Mouse (Mus musculus): ENCODE data around the gene Irgm2. TPM values are rescaled to one million over a fixed set of nuclear protein-coding genes. Genes with fewer than 3 reads are reported as not detected.
A peak's percentile ranks its signal among the peaks of the same experiment; 100 is the strongest.

Irgm2 gene
- polyA plus RNA-seq, 1 experiment from 2014 or later, result 1.5 TPM

- Histone ChIP-seq H3K36me3 (peaks cover 10% of the 10 kb centered on the region), H3K27ac (no peak overlapping the region), H3K9me3 (no peaks in the 10 kb centered on the region), H3K9ac (no peak overlapping the region), H3K4me2 (no peak overlapping the region), H3K4me3 (no peak overlapping the region), H3K27me3 (no peaks in the 10 kb centered on the region), H3K4me1 (no peaks in the 10 kb centered on the region)
- no peak for ATAC-seq (ENCODE audit: insufficient number of reproducible peaks, insufficient read depth, low FRiP score, low TSS enrichment, low read depth)
- WGBS, result 91% methylated on average over 3 of the region's 3 CpGs
These were observed 15.8 kb upstream of the Irgm2 start for GRCm38 (mm10) chr11:58183579-58183978.

- Histone ChIP-seq H3K36me3 (no peaks in the 10 kb centered on the region), H3K4me3 (no peak overlapping the region), H3K9me3 (no peaks in the 10 kb centered on the region), H3K27me3 (no peaks in the 10 kb centered on the region), H3K27ac (no peak overlapping the region), H3K4me1 (no peaks in the 10 kb centered on the region), H3K4me2 (no peak overlapping the region), H3K9ac (no peak overlapping the region)
- WGBS, result 92% methylated on average over 6 of the region's 6 CpGs
- ATAC-seq (ENCODE audit: insufficient number of reproducible peaks, insufficient read depth, low FRiP score, low TSS enrichment, low read depth), result no peak
These were observed 9.7 kb upstream of the Irgm2 start for GRCm38 (mm10) chr11:58189675-58190074.

- Histone ChIP-seq H3K4me3 (no peak overlapping the region), H3K4me1 (no peaks in the 10 kb centered on the region), H3K9ac (no peak overlapping the region), H3K9me3 (no peaks in the 10 kb centered on the region), H3K27me3 (no peaks in the 10 kb centered on the region), H3K36me3 (no peaks in the 10 kb centered on the region), H3K4me2 (no peak overlapping the region), H3K27ac (no peak overlapping the region)
- 76% methylated on average over 3 of the region's 3 CpGs for WGBS
- ATAC-seq (ENCODE audit: insufficient number of reproducible peaks, insufficient read depth, low FRiP score, low TSS enrichment, low read depth), result no peak
These were observed 6.1 kb upstream of the Irgm2 start for GRCm38 (mm10) chr11:58193326-58193725.

- Histone ChIP-seq H3K27ac (no peak overlapping the region), H3K36me3 (no peaks in the 10 kb centered on the region), H3K4me2 (no peak overlapping the region), H3K4me3 (no peak overlapping the region), H3K4me1 (no peaks in the 10 kb centered on the region), H3K9me3 (no peaks in the 10 kb centered on the region), H3K9ac (no peak overlapping the region), H3K27me3 (no peaks in the 10 kb centered on the region)
- ATAC-seq (ENCODE audit: insufficient number of reproducible peaks, insufficient read depth, low FRiP score, low TSS enrichment, low read depth), result no peak
- 48% methylated on average over 4 of the region's 4 CpGs for WGBS
These were observed 5.4 kb upstream of the Irgm2 start for GRCm38 (mm10) chr11:58193860-58194520.

GRCm38 (mm10) chr11:58198663-58199062 is 755 bp upstream of the Irgm2 start:
- no peaks in the 10 kb centered on the region for H3K27me3 ChIP-seq
- peak overlapping the region; percentile 58 for H3K4me3 ChIP-seq
- no peaks in the 10 kb centered on the region for H3K36me3 ChIP-seq
- WGBS, result 88% methylated on average over 4 of the region's 4 CpGs
- H3K27ac ChIP-seq, result no peak overlapping the region
- ATAC-seq (ENCODE audit: insufficient number of reproducible peaks, insufficient read depth, low FRiP score, low TSS enrichment, low read depth), result no peak
- peak overlapping the region; percentile 72 for H3K4me2 ChIP-seq
- H3K4me1 ChIP-seq, result no peaks in the 10 kb centered on the region
- H3K9ac ChIP-seq, result peak overlapping the region; percentile 75; the same call in 1 of the 2 replicates
- H3K9me3 ChIP-seq, result no peaks in the 10 kb centered on the region

- Histone ChIP-seq H3K36me3 (no peaks in the 10 kb centered on the region), H3K9ac (no peak overlapping the region), H3K4me1 (no peaks in the 10 kb centered on the region), H3K4me2 (no peak overlapping the region), H3K27ac (no peak overlapping the region), H3K27me3 (no peaks in the 10 kb centered on the region), H3K4me3 (no peak overlapping the region), H3K9me3 (no peaks in the 10 kb centered on the region)
- no peak for ATAC-seq (ENCODE audit: insufficient number of reproducible peaks, insufficient read depth, low FRiP score, low TSS enrichment, low read depth)
- WGBS, result 77% methylated on average over 4 of the region's 4 CpGs
These were observed 808 bp downstream of the Irgm2 start for GRCm38 (mm10) chr11:58200226-58200625.

- Histone ChIP-seq H3K4me3 (no peak overlapping the region), H3K27ac (no peak overlapping the region), H3K9me3 (no peaks in the 10 kb centered on the region), H3K27me3 (no peaks in the 10 kb centered on the region), H3K9ac (no peak overlapping the region), H3K4me1 (no peaks in the 10 kb centered on the region), H3K36me3 (no peaks in the 10 kb centered on the region), H3K4me2 (no peak overlapping the region)
- WGBS, result 77% methylated on average over 12 of the region's 12 CpGs
- ATAC-seq (ENCODE audit: insufficient number of reproducible peaks, insufficient read depth, low FRiP score, low TSS enrichment, low read depth), result no peak
These were observed 1.6 kb downstream of the Irgm2 start for GRCm38 (mm10) chr11:58201052-58201451.

GRCm38 (mm10) chr11:58210321-58210886 is 11.0 kb downstream of the Irgm2 start:
- no peak overlapping the region for H3K4me3 ChIP-seq

GRCm38 (mm10) chr11:58211062-58211681 is 11.8 kb downstream of the Irgm2 start:
- Histone ChIP-seq H3K4me3 (no peak overlapping the region), H3K27ac (no peak overlapping the region), H3K4me1 (peaks cover 10% of the 10 kb centered on the region), H3K27me3 (no peaks in the 10 kb centered on the region), H3K4me2 (no peak overlapping the region), H3K9me3 (no peaks in the 10 kb centered on the region), H3K36me3 (no peaks in the 10 kb centered on the region), H3K9ac (peak overlapping the region; percentile 44; the same call in 1 of the 2 replicates)
- 28% methylated on average over 9 of the region's 9 CpGs for WGBS
- ATAC-seq (ENCODE audit: insufficient number of reproducible peaks, insufficient read depth, low FRiP score, low TSS enrichment, low read depth), result no peak

More at GRCm38 (mm10) chr11:58210321-58210886, 11.0 kb downstream of the Irgm2 start:
- no peak for ATAC-seq (ENCODE audit: insufficient number of reproducible peaks, insufficient read depth, low FRiP score, low TSS enrichment, low read depth)
- Histone ChIP-seq H3K4me1 (peaks cover 10% of the 10 kb centered on the region), H3K36me3 (no peaks in the 10 kb centered on the region), H3K9ac (no peak overlapping the region), H3K9me3 (no peaks in the 10 kb centered on the region), H3K27me3 (no peaks in the 10 kb centered on the region), H3K27ac (no peak overlapping the region), H3K4me2 (no peak overlapping the region)
- 95% methylated on average over 1 of the region's 1 CpGs for WGBS

- 11% methylated on average over 2 of the region's 2 CpGs for WGBS
- Histone ChIP-seq H3K4me2 (no peak overlapping the region), H3K36me3 (no peaks in the 10 kb centered on the region), H3K9me3 (no peaks in the 10 kb centered on the region), H3K27me3 (no peaks in the 10 kb centered on the region), H3K27ac (no peak overlapping the region), H3K9ac (peak overlapping the region; percentile 44; the same call in 1 of the 2 replicates), H3K4me3 (no peak overlapping the region), H3K4me1 (peaks cover 10% of the 10 kb centered on the region)
- no peak for ATAC-seq (ENCODE audit: insufficient number of reproducible peaks, insufficient read depth, low FRiP score, low TSS enrichment, low read depth)
These were observed 12.3 kb downstream of the Irgm2 start for GRCm38 (mm10) chr11:58211682-58212067.

GRCm38 (mm10) chr11:58213673-58214342 is 14.4 kb downstream of the Irgm2 start:
- Histone ChIP-seq H3K9me3 (no peaks in the 10 kb centered on the region), H3K4me2 (no peak overlapping the region), H3K36me3 (no peaks in the 10 kb centered on the region), H3K9ac (no peak overlapping the region), H3K4me1 (peaks cover 10% of the 10 kb centered on the region), H3K4me3 (no peak overlapping the region), H3K27me3 (no peaks in the 10 kb centered on the region), H3K27ac (no peak overlapping the region)
- ATAC-seq (ENCODE audit: insufficient number of reproducible peaks, insufficient read depth, low FRiP score, low TSS enrichment, low read depth), result no peak
- 82% methylated on average over 7 of the region's 7 CpGs for WGBS

Data from embryonic facial prominence, embryonic 13.5 days (tissue).